Mouse (Mus musculus): ENCODE data around the gene Lrmda. TPM values are rescaled to one million over a fixed set of nuclear protein-coding genes. Genes with fewer than 3 reads are reported as not detected.

The Lrmda gene
- polyA plus RNA-seq, 1 experiment from 2014 or later: 0.66 TPM

DNA sequence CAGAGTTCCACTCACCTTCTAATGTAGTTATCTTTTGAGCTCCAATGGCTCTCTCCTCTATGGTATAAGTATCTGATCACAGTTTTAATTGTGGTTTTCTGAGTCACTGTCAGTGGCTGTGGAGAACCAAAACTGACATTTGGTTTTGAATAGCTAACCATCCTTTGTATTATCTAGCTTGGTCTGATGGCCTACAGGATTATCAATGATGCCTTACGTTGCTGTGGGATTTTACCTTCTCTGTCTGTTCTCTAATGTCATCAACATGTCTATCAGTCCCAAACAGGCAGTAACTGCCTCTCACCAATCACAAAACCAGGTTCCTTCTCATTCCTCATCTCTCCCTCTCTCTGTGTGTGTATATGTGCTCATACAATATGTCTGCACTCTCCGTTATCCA is 908.8 kb downstream of the Lrmda start:
- ATAC-seq (ENCODE audit: insufficient read depth, low FRiP score, low TSS enrichment): no peak
- no peaks in the 10 kb centered on the region for H3K27me3 ChIP-seq (ENCODE audit: control insufficient read depth, insufficient read depth, low read length)
- H3K9ac ChIP-seq (ENCODE audit: low read length): no peak overlapping the region
- no peak overlapping the region for H3K4me2 ChIP-seq (ENCODE audit: low read depth)
- WGBS: 94% methylated on average over 2 of the region's 2 CpGs
- no peak overlapping the region for H3K4me3 ChIP-seq (ENCODE audit: low read depth, low read length)
- no peaks in the 10 kb centered on the region for H3K9me3 ChIP-seq (ENCODE audit: control insufficient read depth, low read length)
- H3K36me3 ChIP-seq (ENCODE audit: control insufficient read depth, insufficient read depth, low read length): no peaks in the 10 kb centered on the region
- DNase-seq (ENCODE audit: low spot score): no peak
- no peaks in the 10 kb centered on the region for H3K4me1 ChIP-seq (ENCODE audit: control insufficient read depth, insufficient read depth, low read length)
- no peak overlapping the region for H3K27ac ChIP-seq (ENCODE audit: low read depth, low read length)

DNA sequence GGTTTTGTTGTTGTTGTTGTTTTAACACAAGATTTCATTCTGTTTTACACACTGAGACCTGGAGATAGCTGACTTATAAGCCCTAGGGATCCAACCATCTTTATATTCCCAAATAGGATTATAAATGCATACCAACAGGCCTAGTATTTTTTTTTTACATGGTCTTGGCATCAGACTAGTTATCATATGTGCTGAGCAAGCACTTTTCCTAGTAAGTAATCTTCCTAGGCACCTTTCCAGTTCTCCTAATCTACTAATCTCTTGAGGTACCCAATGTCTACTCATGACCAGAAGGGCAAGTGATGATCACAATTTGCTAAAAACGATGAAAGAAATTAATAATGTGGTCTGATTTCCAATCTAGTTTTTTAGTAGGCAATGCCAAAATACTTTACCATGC is 909.2 kb downstream of the Lrmda start:
- H3K36me3 ChIP-seq (ENCODE audit: control insufficient read depth, insufficient read depth, low read length): no peaks in the 10 kb centered on the region
- no peak overlapping the region for H3K4me3 ChIP-seq (ENCODE audit: low read depth, low read length)
- ATAC-seq (ENCODE audit: insufficient read depth, low FRiP score, low TSS enrichment) (no peak), DNase-seq (ENCODE audit: low spot score) (no peak)
- H3K9me3 ChIP-seq (ENCODE audit: control insufficient read depth, low read length): no peaks in the 10 kb centered on the region
- no peak overlapping the region for H3K4me2 ChIP-seq (ENCODE audit: low read depth)
- WGBS: 91% methylated on average over 1 of the region's 1 CpGs
- no peak overlapping the region for H3K27ac ChIP-seq (ENCODE audit: low read depth, low read length)
- no peak overlapping the region for H3K9ac ChIP-seq (ENCODE audit: low read length)
- no peaks in the 10 kb centered on the region for H3K27me3 ChIP-seq (ENCODE audit: control insufficient read depth, insufficient read depth, low read length)
- no peaks in the 10 kb centered on the region for H3K4me1 ChIP-seq (ENCODE audit: control insufficient read depth, insufficient read depth, low read length)

DNA sequence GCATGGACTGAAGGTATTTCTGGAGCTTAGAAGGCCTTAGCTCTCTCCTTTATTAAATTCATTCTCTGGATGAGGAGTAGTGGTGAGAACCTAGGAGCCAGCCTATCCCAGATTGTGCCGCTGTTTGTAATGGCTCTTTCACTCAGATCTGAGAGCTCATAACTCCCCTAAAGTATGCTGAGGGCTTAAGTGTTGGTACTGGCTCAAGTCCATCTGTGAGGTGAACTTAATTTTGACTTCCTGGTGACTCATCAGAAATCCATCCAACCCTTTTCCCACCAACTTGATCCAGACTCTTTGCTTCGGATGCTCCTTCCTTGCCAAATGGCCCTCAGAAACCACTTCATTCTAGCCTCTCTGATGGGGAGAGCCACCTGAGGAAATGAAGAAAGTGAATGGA is 910.1 kb downstream of the Lrmda start:
- no peak overlapping the region for H3K27ac ChIP-seq (ENCODE audit: low read depth, low read length)
- ATAC-seq (ENCODE audit: insufficient read depth, low FRiP score, low TSS enrichment): no peak
- no peak overlapping the region for H3K4me2 ChIP-seq (ENCODE audit: low read depth)
- 95% methylated on average over 2 of the region's 2 CpGs for WGBS
- H3K4me3 ChIP-seq (ENCODE audit: low read depth, low read length): no peak overlapping the region
- no peaks in the 10 kb centered on the region for H3K36me3 ChIP-seq (ENCODE audit: control insufficient read depth, insufficient read depth, low read length)
- no peaks in the 10 kb centered on the region for H3K9me3 ChIP-seq (ENCODE audit: control insufficient read depth, low read length)
- DNase-seq (ENCODE audit: low spot score): no peak
- no peaks in the 10 kb centered on the region for H3K4me1 ChIP-seq (ENCODE audit: control insufficient read depth, insufficient read depth, low read length)
- no peaks in the 10 kb centered on the region for H3K27me3 ChIP-seq (ENCODE audit: control insufficient read depth, insufficient read depth, low read length)
- H3K9ac ChIP-seq (ENCODE audit: low read length): no peak overlapping the region

DNA sequence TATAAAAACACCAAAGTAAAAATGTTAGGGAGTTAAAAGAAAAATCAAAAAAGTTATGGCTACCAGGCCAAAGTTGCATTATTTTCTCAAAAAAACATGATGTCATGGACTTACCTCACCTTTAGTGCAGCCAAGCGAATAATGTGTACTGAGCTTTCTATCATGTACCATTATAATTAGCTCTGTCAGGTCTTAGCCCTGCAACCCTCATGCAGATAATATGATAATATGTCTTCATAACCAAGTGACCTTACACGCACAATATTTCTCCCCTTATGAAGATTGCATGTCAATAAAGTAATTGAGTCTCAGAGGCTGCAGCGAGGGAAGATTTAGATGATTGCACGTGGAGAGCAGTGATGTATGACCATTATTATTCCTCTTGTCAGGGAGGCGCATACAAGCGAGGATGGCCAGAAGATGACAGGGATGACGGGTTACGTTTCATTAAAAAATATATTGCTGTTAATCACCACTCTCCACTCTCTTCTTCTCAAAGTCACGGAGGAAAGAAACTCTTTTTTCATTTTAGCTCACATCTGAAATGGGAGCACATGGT is 911.1 kb downstream of the Lrmda start:
- Histone ChIP-seq H3K36me3 (ENCODE audit: control insufficient read depth, insufficient read depth, low read length) (no peaks in the 10 kb centered on the region), H3K9ac (ENCODE audit: low read length) (no peak overlapping the region), H3K4me1 (ENCODE audit: control insufficient read depth, insufficient read depth, low read length) (no peaks in the 10 kb centered on the region), H3K27ac (ENCODE audit: low read depth, low read length) (no peak overlapping the region), H3K4me3 (ENCODE audit: low read depth, low read length) (no peak overlapping the region), H3K27me3 (ENCODE audit: control insufficient read depth, insufficient read depth, low read length) (no peaks in the 10 kb centered on the region), H3K4me2 (ENCODE audit: low read depth) (no peak overlapping the region), H3K9me3 (ENCODE audit: control insufficient read depth, low read length) (no peaks in the 10 kb centered on the region)
- no peak for ATAC-seq (ENCODE audit: insufficient read depth, low FRiP score, low TSS enrichment)
- DNase-seq (ENCODE audit: low spot score): no peak
- 72% methylated on average over 9 of the region's 9 CpGs for WGBS

DNA sequence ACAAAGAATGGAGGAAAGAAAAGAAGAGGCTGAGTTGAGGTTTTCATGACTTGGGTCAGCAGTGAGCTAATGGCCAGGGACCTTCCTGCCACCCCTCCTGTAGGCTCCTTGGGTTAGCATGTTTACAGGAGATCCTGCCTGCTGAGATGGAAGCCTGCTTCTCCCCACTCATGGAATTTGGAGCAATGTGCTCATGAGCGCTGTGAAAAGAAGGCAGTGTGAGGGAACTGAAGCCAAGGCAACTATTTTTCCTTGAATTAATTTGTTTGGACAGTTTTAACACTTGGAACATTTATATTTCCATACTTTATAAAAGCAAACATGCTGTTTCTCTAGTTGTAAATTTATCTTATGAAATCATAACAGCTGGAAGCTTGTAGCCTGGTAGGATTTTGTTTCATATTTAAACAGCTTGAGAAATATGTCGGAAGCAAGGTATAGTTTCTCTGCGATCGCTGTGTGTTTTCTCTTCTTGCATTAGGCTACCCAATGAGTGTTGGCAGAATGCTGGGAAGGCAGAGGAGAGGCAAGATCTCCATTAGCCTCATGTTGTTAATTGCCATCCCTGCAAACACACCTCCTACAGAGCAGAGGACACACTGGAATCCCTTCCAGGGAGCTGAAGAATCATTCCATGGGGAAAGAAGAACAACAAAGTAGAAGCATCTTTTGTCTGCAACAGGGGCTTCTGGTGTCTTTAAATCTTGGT is 911.8 kb downstream of the Lrmda start:
- no peak overlapping the region for H3K9ac ChIP-seq (ENCODE audit: low read length)
- no peak for ATAC-seq (ENCODE audit: insufficient read depth, low FRiP score, low TSS enrichment)
- no peak overlapping the region for H3K4me3 ChIP-seq (ENCODE audit: low read depth, low read length)
- no peak overlapping the region for H3K27ac ChIP-seq (ENCODE audit: low read depth, low read length)
- H3K4me2 ChIP-seq (ENCODE audit: low read depth): no peak overlapping the region
- H3K27me3 ChIP-seq (ENCODE audit: control insufficient read depth, insufficient read depth, low read length): no peaks in the 10 kb centered on the region
- H3K4me1 ChIP-seq (ENCODE audit: control insufficient read depth, insufficient read depth, low read length): no peaks in the 10 kb centered on the region
- H3K9me3 ChIP-seq (ENCODE audit: control insufficient read depth, low read length): no peaks in the 10 kb centered on the region
- no peak for DNase-seq (ENCODE audit: low spot score)
- no peaks in the 10 kb centered on the region for H3K36me3 ChIP-seq (ENCODE audit: control insufficient read depth, insufficient read depth, low read length)
- WGBS: 88% methylated on average over 4 of the region's 4 CpGs

DNA sequence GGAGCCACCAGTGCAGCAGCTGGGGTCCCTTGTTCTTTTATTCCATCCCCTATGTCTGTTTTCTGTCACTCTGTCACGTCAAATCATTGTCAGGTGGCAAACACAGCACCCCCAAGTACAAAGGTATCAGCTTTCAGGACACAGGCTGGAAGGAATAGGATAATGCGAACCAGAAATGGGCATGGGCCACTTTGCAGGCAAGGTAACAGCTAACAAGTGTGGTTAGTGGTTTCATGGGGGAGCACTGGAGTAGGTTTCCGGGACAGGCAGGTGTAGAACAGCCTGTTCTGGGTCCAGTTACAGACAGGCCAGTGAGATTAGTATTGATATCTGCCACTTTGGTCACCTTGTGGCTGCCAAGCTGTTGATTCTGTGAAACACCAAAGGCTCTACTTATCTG is 917.2 kb downstream of the Lrmda start:
- Histone ChIP-seq H3K9me3 (ENCODE audit: control insufficient read depth, low read length) (no peaks in the 10 kb centered on the region), H3K4me1 (ENCODE audit: control insufficient read depth, insufficient read depth, low read length) (no peaks in the 10 kb centered on the region), H3K9ac (ENCODE audit: low read length) (no peak overlapping the region), H3K36me3 (ENCODE audit: control insufficient read depth, insufficient read depth, low read length) (no peaks in the 10 kb centered on the region), H3K27me3 (ENCODE audit: control insufficient read depth, insufficient read depth, low read length) (no peaks in the 10 kb centered on the region), H3K27ac (ENCODE audit: low read depth, low read length) (no peak overlapping the region), H3K4me2 (ENCODE audit: low read depth) (no peak overlapping the region), H3K4me3 (ENCODE audit: low read depth, low read length) (no peak overlapping the region)
- ATAC-seq (ENCODE audit: insufficient read depth, low FRiP score, low TSS enrichment) (no peak), DNase-seq (ENCODE audit: low spot score) (no peak)
- 79% methylated on average over 3 of the region's 3 CpGs for WGBS

DNA sequence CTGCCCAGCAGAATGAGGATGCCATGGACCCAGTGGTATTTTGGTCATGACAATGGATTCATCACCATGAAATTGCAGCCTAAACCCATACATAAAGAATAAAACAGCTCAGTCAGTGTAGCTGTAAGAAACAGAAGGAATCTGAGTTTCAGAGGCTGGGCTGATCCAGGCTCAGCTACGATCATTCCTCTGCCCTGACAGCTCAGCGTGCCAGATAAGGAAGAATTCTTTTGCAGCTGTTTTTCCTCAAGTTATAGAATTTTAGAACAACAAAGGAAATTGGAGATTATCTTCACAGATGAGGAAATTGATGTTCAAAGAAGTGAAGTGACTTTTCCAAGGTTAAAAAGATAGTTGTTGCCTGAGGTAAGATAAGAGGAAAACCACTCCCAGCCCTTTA is 921.1 kb downstream of the Lrmda start:
- WGBS: 74% methylated on average over 2 of the region's 2 CpGs
- DNase-seq (ENCODE audit: low spot score): no peak
- no peak overlapping the region for H3K4me3 ChIP-seq (ENCODE audit: low read depth, low read length)
- no peak for ATAC-seq (ENCODE audit: insufficient read depth, low FRiP score, low TSS enrichment)
- H3K9me3 ChIP-seq (ENCODE audit: control insufficient read depth, low read length): no peaks in the 10 kb centered on the region
- no peaks in the 10 kb centered on the region for H3K4me1 ChIP-seq (ENCODE audit: control insufficient read depth, insufficient read depth, low read length)
- H3K9ac ChIP-seq (ENCODE audit: low read length): no peak overlapping the region
- H3K27ac ChIP-seq (ENCODE audit: low read depth, low read length): no peak overlapping the region
- no peak overlapping the region for H3K4me2 ChIP-seq (ENCODE audit: low read depth)
- no peaks in the 10 kb centered on the region for H3K36me3 ChIP-seq (ENCODE audit: control insufficient read depth, insufficient read depth, low read length)
- H3K27me3 ChIP-seq (ENCODE audit: control insufficient read depth, insufficient read depth, low read length): no peaks in the 10 kb centered on the region

DNA sequence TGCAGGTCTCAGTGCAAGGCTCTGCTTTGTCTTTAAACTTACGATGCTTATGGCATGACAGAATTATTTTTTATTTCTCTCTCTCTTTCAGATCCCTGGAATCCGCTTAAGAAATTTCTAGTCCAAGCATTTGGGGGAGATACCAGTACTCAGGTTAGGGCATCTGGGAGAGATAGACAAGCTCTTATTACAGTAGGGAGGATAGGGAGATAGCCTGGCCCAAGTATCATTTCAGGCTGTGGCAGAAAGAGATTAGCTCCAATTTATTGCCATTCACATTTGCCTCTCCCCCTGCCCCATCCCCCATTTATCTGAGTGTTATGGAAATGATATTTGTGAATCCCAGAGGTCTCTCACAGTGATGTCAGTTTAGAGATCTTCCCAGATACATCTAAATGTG is 923.1 kb downstream of the Lrmda start:
- no peak for DNase-seq (ENCODE audit: low spot score)
- Histone ChIP-seq H3K9ac (ENCODE audit: low read length) (no peak overlapping the region), H3K4me3 (ENCODE audit: low read depth, low read length) (no peak overlapping the region), H3K36me3 (ENCODE audit: control insufficient read depth, insufficient read depth, low read length) (no peaks in the 10 kb centered on the region), H3K27me3 (ENCODE audit: control insufficient read depth, insufficient read depth, low read length) (no peaks in the 10 kb centered on the region), H3K9me3 (ENCODE audit: control insufficient read depth, low read length) (no peaks in the 10 kb centered on the region), H3K4me1 (ENCODE audit: control insufficient read depth, insufficient read depth, low read length) (no peaks in the 10 kb centered on the region), H3K27ac (ENCODE audit: low read depth, low read length) (no peak overlapping the region), H3K4me2 (ENCODE audit: low read depth) (no peak overlapping the region)
- 59% methylated on average over 2 of the region's 2 CpGs for WGBS
- ATAC-seq (ENCODE audit: insufficient read depth, low FRiP score, low TSS enrichment): no peak

DNA sequence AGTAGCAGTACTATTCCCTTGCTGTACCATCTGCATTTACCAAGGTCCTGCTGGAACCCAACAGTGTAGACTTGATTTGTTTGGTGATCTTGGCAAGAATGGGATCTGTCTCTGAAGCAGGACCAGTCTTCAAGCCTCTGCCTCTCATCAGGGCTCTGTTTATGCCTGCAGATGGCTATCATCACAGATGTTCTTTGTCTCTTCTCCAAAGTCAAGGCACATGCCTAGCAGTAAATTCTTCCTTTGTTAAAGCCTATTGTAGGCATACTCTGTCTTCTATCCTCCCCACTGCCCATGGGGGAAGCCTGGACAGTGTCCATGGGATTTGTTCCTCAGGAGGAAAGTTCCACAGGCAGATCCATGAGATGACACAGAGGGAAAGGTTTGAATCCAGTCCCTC is 930.0 kb downstream of the Lrmda start:
- Histone ChIP-seq H3K36me3 (ENCODE audit: control insufficient read depth, insufficient read depth, low read length) (no peaks in the 10 kb centered on the region), H3K27ac (ENCODE audit: low read depth, low read length) (no peak overlapping the region), H3K4me2 (ENCODE audit: low read depth) (no peak overlapping the region), H3K4me3 (ENCODE audit: low read depth, low read length) (no peak overlapping the region), H3K9me3 (ENCODE audit: control insufficient read depth, low read length) (no peaks in the 10 kb centered on the region), H3K4me1 (ENCODE audit: control insufficient read depth, insufficient read depth, low read length) (no peaks in the 10 kb centered on the region), H3K27me3 (ENCODE audit: control insufficient read depth, insufficient read depth, low read length) (no peaks in the 10 kb centered on the region), H3K9ac (ENCODE audit: low read length) (no peak overlapping the region)
- DNase-seq (ENCODE audit: low spot score) (no peak), ATAC-seq (ENCODE audit: insufficient read depth, low FRiP score, low TSS enrichment) (no peak)

Data from neural tube, embryonic 11.5 days (tissue).